Mouse (Mus musculus): ENCODE measurements around the gene Adgrg3.

The Adgrg3 gene

DNA sequence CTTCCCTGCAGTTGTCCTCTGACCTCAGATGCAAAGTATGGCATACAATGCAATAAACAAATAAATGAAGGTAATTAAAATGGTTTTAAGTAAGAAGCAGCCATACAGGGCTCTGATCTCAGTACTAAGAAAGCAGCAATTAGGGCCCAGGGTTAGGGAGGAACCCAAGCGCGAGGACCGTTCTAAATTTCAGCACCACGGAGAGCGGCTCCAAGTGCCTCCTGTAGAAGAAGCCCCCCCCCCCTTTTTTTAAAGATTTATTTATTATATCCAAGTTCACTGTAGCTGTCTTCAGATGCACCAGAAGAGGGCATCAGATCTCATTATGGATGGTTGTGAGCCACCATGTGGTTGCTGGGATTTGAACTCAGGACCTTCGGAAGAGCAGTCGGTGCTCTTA is 10.9 kb downstream of the Adgrg3 start:
- peak; percentile 52 for DNase-seq

GRCm38 (mm10) chr8:95037106-95037925 is 19.8 kb downstream of the Adgrg3 start:
- DNase-seq = peak; percentile 53

GRCm38 (mm10) chr8:95041883-95042784 is 24.6 kb downstream of the Adgrg3 start:
- DNase-seq = no peak

GRCm38 (mm10) chr8:95044811-95045210 is 27.3 kb downstream of the Adgrg3 start:
- DNase-seq = no peak

DNA sequence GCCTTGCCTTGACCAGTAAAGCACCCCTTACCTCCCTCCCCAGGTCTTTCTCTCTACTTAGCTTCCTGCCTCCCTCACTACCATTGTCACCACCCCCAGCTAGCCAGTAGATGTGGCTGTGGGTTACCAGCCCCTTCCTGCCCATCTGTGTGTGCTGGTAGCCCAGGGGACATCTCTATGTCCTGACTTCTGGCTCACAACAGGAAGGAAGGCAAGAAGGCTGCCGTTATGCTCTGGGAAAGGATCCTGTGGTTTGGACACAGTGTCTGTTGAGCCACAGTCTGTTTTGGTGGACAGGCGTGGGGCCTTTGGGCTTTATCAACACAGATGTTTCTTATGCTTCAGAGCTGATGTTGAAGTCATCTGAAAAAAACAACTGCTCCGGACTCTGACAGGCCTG is 29.5 kb downstream of the Adgrg3 start:
- DNase-seq = no peak

GRCm38 (mm10) chr8:95047884-95048680 is 30.6 kb downstream of the Adgrg3 start:
- no peak for DNase-seq

DNA sequence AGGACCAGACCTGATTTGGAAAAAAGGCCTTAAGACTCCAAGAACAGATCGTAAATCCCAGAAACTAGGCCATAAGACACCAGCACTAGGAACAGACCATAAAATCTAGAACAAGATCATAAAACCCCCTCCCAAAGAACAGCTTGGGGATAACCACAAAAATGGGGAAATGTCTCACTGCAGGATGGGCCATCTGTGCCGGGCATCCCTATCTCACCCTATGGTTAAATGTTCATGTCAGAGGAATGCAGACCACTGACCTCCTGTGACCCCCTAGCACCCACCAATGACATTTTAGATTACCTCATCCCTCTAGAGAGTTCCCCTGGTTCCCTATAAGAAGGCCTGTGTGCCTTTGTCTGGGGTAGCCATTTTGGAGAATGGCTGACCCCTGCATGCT is 32.1 kb downstream of the Adgrg3 start:
- no peak for DNase-seq

GRCm38 (mm10) chr8:95054438-95054837 is 36.9 kb downstream of the Adgrg3 start:
- DNase-seq = no peak

GRCm38 (mm10) chr8:95054927-95055510 is 37.5 kb downstream of the Adgrg3 start, which contains the start of gene Drc7:
TSS of gene Drc7 (plus strand) at chr8:95055103.
- DNase-seq = peak; percentile 49

DNA sequence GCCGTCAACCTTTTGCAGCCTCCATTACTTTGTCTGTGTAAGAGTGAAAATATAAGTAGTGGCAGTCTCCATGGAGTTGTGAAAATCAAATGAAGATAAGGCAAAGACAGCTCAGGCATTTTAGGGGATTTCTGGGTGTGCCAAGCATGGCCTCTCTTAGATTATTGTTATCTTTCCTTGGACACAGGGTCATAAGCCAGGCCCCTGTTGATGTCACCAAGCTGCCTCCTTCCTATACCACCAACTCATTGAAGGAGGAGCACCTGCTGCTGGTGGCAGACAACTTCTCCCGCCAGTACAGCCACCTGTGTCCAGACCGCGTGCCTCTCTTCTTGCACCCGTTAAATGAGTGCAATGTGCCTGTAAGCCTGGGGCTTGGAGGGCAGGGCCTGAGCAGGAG is 38.9 kb downstream of the Adgrg3 start:
- DNase-seq = no peak

DNA sequence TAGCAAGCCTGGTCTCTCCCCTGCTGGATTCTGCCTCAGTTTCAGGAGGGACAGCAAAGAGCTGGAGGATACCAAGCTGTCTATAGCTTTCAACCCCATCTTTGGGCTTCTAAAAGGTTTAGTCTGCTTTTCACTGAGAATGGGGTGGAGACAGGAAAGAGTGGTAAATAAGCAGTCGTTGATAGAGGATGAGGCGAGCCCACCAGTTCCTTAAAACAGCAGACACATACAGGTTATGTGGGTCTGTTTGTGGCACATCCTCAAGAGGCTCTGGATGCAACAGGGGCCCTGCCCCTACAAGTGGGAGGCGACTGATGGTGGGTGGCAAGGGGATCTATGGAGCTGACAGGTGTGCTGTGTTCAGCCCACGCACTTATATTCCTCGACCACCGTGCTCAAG is 41.2 kb downstream of the Adgrg3 start:
- DNase-seq = no peak

- DNase-seq = no peak
Observed at GRCm38 (mm10) chr8:95059812-95060533, 42.5 kb downstream of the Adgrg3 start.

DNA sequence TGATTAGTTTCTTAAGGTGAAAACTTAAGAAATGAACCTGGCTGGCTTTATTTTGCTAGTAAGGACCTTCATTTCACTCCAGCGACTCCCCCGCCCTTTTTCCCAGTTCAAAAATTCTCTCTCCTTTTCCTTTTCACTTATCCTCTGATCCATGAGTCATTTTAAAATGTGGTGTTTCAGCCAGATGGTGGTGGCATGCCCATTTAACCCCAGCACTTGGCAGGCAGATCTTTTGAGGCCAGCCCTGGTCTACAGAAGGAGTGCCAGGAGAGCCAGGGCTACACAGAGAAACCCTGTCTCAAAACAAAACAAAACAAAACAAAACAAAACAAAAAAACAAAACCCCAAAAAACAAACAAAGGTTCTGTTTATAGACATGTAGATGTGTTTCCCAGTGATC is 47.0 kb downstream of the Adgrg3 start:
- no peak for DNase-seq

GRCm38 (mm10) chr8:95067582-95067981 is 50.1 kb downstream of the Adgrg3 start:
- DNase-seq = peak; percentile 74

DNA sequence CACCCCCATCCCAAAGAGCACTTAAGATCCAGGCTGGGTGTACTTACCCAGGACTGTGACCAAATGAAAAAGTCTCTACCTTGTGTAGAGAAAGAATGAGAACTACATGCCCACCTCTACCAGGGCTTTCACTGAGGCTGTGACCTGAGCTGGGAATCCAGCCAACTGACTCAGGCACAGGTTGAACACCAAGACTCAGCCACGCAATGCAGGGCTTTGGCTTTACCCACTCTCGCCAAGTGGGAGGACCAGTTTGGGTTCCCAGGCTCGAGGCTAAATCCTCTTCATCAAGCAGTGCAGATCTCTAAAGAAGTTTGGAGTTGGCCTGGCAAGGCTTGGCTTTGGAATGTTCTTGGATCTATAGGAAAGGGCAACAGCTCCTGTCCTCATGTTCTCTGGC is 58.0 kb downstream of the Adgrg3 start:
- no peak for DNase-seq

GRCm38 (mm10) chr8:95076151-95076550 is 58.7 kb downstream of the Adgrg3 start:
- DNase-seq = no peak

DNA sequence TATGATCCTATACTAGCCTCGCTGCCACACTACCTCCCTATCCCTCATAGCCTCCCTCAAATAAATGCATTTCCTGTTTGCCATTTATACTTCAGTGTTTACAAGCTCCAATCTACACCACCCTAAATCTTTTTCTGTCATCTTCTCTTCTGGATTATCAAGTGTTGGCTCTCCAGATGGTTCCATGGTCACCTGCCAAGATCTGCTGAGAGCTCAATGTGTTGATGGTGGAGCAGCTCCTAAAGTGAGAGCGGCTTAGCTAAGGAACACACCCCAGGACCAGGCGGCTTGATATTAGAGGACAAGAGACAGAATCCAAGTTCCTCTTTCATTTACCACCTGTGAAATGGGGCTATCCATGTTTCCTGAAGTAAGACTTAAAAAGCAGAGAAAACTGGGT is 60.6 kb downstream of the Adgrg3 start:
- no peak for DNase-seq

DNA sequence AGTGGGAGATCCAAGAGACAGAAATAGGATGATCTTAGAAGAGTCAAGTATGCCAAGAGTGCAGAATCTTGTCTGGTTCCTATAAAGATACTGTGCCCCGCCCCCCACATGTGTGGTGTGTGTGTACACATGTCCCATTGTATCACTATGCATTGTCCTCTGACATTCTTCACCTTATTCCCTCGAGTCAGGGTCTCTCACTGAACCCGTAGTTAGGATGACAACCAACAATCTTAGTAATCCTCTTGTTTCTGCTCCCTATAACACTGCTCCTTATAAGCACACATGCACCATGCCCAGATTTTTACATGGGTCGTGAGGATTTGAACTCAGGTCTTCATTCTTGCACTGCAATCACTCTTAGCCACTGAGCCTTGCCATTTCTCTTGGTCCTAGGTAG is 61.8 kb downstream of the Adgrg3 start:
- no peak for DNase-seq

DNA sequence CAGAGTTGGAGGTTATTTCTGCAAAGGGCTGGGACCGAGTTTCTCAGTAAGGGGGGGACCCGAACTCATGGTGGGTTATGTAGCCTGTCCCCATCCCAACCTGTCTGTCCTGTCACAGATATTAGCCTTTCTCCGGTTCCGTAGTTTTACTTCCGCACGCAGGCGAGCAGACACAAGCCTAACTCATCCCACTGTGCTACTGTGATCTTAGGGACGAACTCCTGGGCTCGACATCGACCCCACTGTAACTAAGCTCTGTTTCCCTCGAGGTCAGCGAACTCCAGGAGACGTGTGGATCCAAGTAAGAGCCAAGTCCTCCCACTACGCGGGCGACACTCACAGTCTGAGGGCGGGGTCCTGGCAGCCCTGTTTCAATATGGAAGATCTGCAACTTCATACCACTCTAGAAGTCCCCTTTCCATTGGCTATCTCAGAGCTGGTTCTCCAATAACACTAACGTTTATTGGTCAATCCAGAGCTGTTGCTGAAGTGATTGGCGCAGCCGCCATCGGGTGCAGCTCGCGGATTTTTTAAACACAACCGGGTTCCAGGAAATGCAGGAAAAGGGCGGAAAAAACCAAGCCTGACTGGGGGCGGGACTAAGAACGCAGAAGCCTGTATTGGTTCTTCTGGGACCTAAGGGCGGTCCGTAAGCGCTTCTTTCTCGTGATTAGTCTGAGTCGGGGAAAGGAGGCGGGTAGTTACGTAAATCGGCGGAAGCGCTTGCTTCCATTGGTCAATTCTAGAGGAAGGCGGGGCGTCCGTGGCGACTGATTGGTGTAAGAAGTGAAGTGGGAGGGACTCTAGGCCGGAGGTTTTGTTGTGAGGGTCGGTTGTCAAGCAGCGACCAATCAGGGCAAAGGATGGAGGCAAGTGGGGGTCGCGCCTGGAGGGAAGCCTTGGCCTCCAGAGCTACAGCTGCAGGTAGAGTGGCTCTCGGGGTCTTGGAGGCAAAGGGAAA is 63.2 kb downstream of the Adgrg3 start, which contains the start of gene Katnb1:
Gene Katnb1, plus strand, starts transcription at position 806 of the 961 bp plus-strand sequence.
- peak; percentile 100 for DNase-seq

GRCm38 (mm10) chr8:95081650-95082049 is 64.2 kb downstream of the Adgrg3 start:
- DNase-seq = peak; percentile 9

DNA sequence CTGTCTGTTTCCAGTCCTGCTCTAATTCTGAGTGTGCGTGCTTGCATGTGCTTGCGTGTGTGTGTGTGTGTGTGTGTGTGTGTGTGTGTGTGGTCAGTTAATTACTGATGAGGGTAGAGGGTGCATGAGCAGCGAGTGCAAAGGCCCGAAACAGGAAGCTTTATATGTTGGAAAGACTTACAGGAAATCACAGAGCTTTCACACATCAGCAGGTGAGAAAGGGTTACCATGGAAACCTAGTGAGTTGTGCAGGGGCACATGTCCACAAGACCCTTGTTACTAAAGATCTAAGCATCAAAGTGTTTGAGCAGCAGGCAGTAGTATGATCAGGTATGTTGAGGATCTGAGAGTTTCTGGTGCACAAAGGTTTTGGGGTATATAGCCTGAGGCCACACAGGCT is 66.8 kb downstream of the Adgrg3 start:
- no peak for DNase-seq
